In genomic region chr7:133543131-133543530, GRCm38 (mm10) we compare ENCODE assay signal across 33 mouse cellular contexts. TPM values are rescaled to one million over a fixed set of nuclear protein-coding genes. Genes with fewer than 3 reads are reported as not detected.
DNase-seq lines count a peak whose midpoint lies in the region; ATAC-seq and TF ChIP-seq lines count a peak whose summit lies in the region.
"Had no signal": no experiment of that assay in that cellular context is flagged by ENCODE, and none has a peak within 500 bp of the region (broad histone marks: within the 10 kb centered on the region; RNA-seq: fewer than 3 reads in every experiment).

No protein-coding gene starts in this region.

- ATAC-seq in forebrain, postnatal 0 days = peak; percentile 67
- no peak for ATAC-seq in forebrain, embryonic 13.5 days
- no peak for ATAC-seq in midbrain, postnatal 0 days (ENCODE audit: low FRiP score)
- ATAC-seq in midbrain, embryonic 16.5 days = no peak
- ATAC-seq: intestine, postnatal 0 days had no signal

- no peaks in the 10 kb centered on the region for H3K27me3 ChIP-seq in forebrain, postnatal 0 days (ENCODE audit: insufficient read depth, low read length)
- H3K27me3 ChIP-seq in forebrain, embryonic 13.5 days = no peaks in the 10 kb centered on the region
- no peaks in the 10 kb centered on the region for H3K27me3 ChIP-seq in midbrain, postnatal 0 days (ENCODE audit: insufficient read depth, low read length)
- H3K27me3 ChIP-seq in midbrain, embryonic 16.5 days (ENCODE audit: control insufficient read depth, insufficient read depth, low read depth, low read length) = no peaks in the 10 kb centered on the region
- H3K27me3 ChIP-seq: heart, embryonic 12.5 days; limb, embryonic 13.5 days; midbrain, embryonic 12.5 days; neural tube, embryonic 13.5 days had no signal

- peak; percentile 69 for DNase-seq in forebrain, postnatal 0 days
- peak; percentile 4 to 19 for DNase-seq in left cerebral cortex, postnatal 25 days (ENCODE audit: low spot score in 2 of 2)
- DNase-seq in left cerebral cortex, adult 8-10 months (ENCODE audit: low spot score in 2 of 2) = no peak
- peak; percentile 42 to 44 for DNase-seq in layer of hippocampus, adult 8-10 months (ENCODE audit: low spot score in 2 of 2)
- DNase-seq in right cerebral cortex, postnatal 4 days = peak; percentile 22
- DNase-seq in midbrain, postnatal 0 days (ENCODE audit: low spot score) = no peak
- DNase-seq: adrenal gland, postnatal 10 days; cerebellum, adult 11 months; cerebellum, adult 9-11 months; gastrocnemius, postnatal 10 days; heart, postnatal 10 days; kidney, postnatal 36 days; lung, embryonic 14.5 days; retina, postnatal 1 day; spleen, adult 18-20 months; thymus, postnatal 14 days had no signal

- no peaks in the 10 kb centered on the region for H3K9me3 ChIP-seq in forebrain, postnatal 0 days (ENCODE audit: low read length)
- H3K9me3 ChIP-seq in forebrain, embryonic 13.5 days (replicated peaks) = 0 out of 2 replicates have a peak, but pooled peaks cover 5% of the 10 kb centered on the region
- H3K9me3 ChIP-seq in midbrain, postnatal 0 days (ENCODE audit: low read length) = no peaks in the 10 kb centered on the region
- no peaks in the 10 kb centered on the region for H3K9me3 ChIP-seq in midbrain, embryonic 16.5 days (replicated peaks; ENCODE audit: control insufficient read depth, low read length, poor library complexity, severe bottlenecking)
- H3K9me3 ChIP-seq: embryonic facial prominence, embryonic 10.5 days; hindbrain, embryonic 10.5 days; midbrain, embryonic 12.5 days; neural tube, embryonic 13.5 days had no signal

- H3K4me1 ChIP-seq in forebrain, postnatal 0 days (ENCODE audit: insufficient read depth) = no peaks in the 10 kb centered on the region
- H3K4me1 ChIP-seq in forebrain, embryonic 13.5 days = no peaks in the 10 kb centered on the region
- no peaks in the 10 kb centered on the region for H3K4me1 ChIP-seq in midbrain, postnatal 0 days (ENCODE audit: insufficient read depth, low read length)
- H3K4me1 ChIP-seq in midbrain, embryonic 16.5 days (ENCODE audit: control insufficient read depth, insufficient read depth, low read length) = no peaks in the 10 kb centered on the region
- H3K4me1 ChIP-seq: embryonic facial prominence, embryonic 10.5 days; forebrain, embryonic 10.5 days; hindbrain, embryonic 10.5 days; limb, embryonic 13.5 days; midbrain, embryonic 12.5 days; neural tube, embryonic 13.5 days had no signal

- H3K4me2 ChIP-seq in forebrain, postnatal 0 days (ENCODE audit: low read depth) = no peak overlapping the region
- H3K4me2 ChIP-seq in forebrain, embryonic 13.5 days = no peak overlapping the region
- H3K4me2 ChIP-seq in midbrain, postnatal 0 days (ENCODE audit: low read depth, low read length, poor library complexity, severe bottlenecking) = no peak overlapping the region
- H3K4me2 ChIP-seq in midbrain, embryonic 16.5 days (ENCODE audit: low read length) = no peak overlapping the region
- H3K4me2 ChIP-seq: heart, embryonic 12.5 days; limb, embryonic 13.5 days; lung, embryonic 14.5 days; midbrain, embryonic 12.5 days; neural tube, embryonic 13.5 days had no signal

- no peak for TF ChIP-seq CTCF in forebrain, postnatal 0 days (IDR thresholded peaks at IDR 0.05; ENCODE audit: low read depth)
- no peak for TF ChIP-seq CTCF in midbrain, postnatal 0 days (IDR thresholded peaks at IDR 0.05)

- H3K9ac ChIP-seq in forebrain, postnatal 0 days = no peak overlapping the region
- no peak overlapping the region for H3K9ac ChIP-seq in forebrain, embryonic 13.5 days
- no peak overlapping the region for H3K9ac ChIP-seq in midbrain, postnatal 0 days (replicated peaks; ENCODE audit: low read length, poor library complexity, severe bottlenecking)
- no peak overlapping the region for H3K9ac ChIP-seq in midbrain, embryonic 16.5 days (ENCODE audit: low read depth, low read length)
- H3K9ac ChIP-seq: heart, embryonic 12.5 days; limb, embryonic 13.5 days; liver, embryonic 14.5 days; lung, embryonic 14.5 days; midbrain, embryonic 12.5 days; neural tube, embryonic 13.5 days had no signal

- no peaks in the 10 kb centered on the region for H3K36me3 ChIP-seq in forebrain, postnatal 0 days (ENCODE audit: insufficient read depth)
- H3K36me3 ChIP-seq in forebrain, embryonic 13.5 days (ENCODE audit: poor library complexity, severe bottlenecking) = no peaks in the 10 kb centered on the region
- H3K36me3 ChIP-seq in midbrain, postnatal 0 days (ENCODE audit: insufficient read depth, low read length) = no peaks in the 10 kb centered on the region
- H3K36me3 ChIP-seq in midbrain, embryonic 16.5 days (ENCODE audit: control insufficient read depth, insufficient read depth, low read length) = no peaks in the 10 kb centered on the region
- H3K36me3 ChIP-seq: embryonic facial prominence, embryonic 10.5 days; forebrain, embryonic 10.5 days; heart, embryonic 12.5 days; hindbrain, embryonic 10.5 days; limb, embryonic 13.5 days; midbrain, embryonic 12.5 days; neural tube, embryonic 13.5 days had no signal

- WGBS in forebrain, postnatal 0 days = 71% methylated on average over 4 of the region's 4 CpGs
- WGBS in forebrain, embryonic 13.5 days = 93% methylated on average over 4 of the region's 4 CpGs
- WGBS in midbrain, postnatal 0 days = 87% methylated on average over 4 of the region's 4 CpGs
- 93% methylated on average over 4 of the region's 4 CpGs for WGBS in midbrain, embryonic 16.5 days

- intact Hi-C loops in left cerebral cortex, postnatal 25 days (cut with DNase I) = no loop called here

- peak overlapping the region; percentile 15; the same call in 1 of the 2 replicates for H3K27ac ChIP-seq in forebrain, postnatal 0 days (ENCODE audit: low read depth, low read length)
- no peak overlapping the region for H3K27ac ChIP-seq in forebrain, embryonic 13.5 days
- H3K27ac ChIP-seq in midbrain, postnatal 0 days (ENCODE audit: low read depth, low read length) = no peak overlapping the region
- no peak overlapping the region for H3K27ac ChIP-seq in midbrain, embryonic 16.5 days (ENCODE audit: low read length)
- H3K27ac ChIP-seq: embryonic facial prominence, embryonic 10.5 days; forebrain, embryonic 10.5 days; hindbrain, embryonic 10.5 days; left cerebral cortex, adult 2 months; limb, embryonic 13.5 days; liver, embryonic 14.5 days; midbrain, embryonic 12.5 days; neural tube, embryonic 13.5 days had no signal

- H3K4me3 ChIP-seq in forebrain, postnatal 0 days (ENCODE audit: low read depth, low read length) = no peak overlapping the region
- no peak overlapping the region for H3K4me3 ChIP-seq in forebrain, embryonic 13.5 days
- no peak overlapping the region for H3K4me3 ChIP-seq in midbrain, postnatal 0 days (ENCODE audit: low read depth, low read length)
- no peak overlapping the region for H3K4me3 ChIP-seq in midbrain, embryonic 16.5 days (ENCODE audit: low read depth, low read length)
- H3K4me3 ChIP-seq: embryonic facial prominence, embryonic 10.5 days; forebrain, embryonic 10.5 days; heart, embryonic 12.5 days; hindbrain, embryonic 10.5 days; left cerebral cortex, adult 2 months; limb, embryonic 13.5 days; midbrain, embryonic 12.5 days; neural tube, embryonic 13.5 days had no signal

RNA-seq across cellular contexts. Expression of gene Tex36, which starts 58.8 kb away (rescaled TPM):
- total RNA-seq in forebrain, postnatal 0 days (2014; rRNA removed) = not detected in 2 replicates
- polyA plus RNA-seq in forebrain, postnatal 0 days (2015; fragmentation: Nextera tagmentation; extraction: Ambion mirVana) = 0.15 and 0.16 TPM in 2 replicates
- polyA plus RNA-seq in forebrain, embryonic 13.5 days (2015; fragmentation: Nextera tagmentation; extraction: Ambion mirVana) = not detected in 2 replicates
- not detected for total RNA-seq in left cerebral cortex, postnatal 25 days (2021)
- total RNA-seq in left cerebral cortex, adult 8-10 months (2022) = not detected
- total RNA-seq in layer of hippocampus, adult 8-10 months (2022) = not detected
- total RNA-seq in midbrain, postnatal 0 days (2014; rRNA removed) = not detected in 2 replicates
- polyA plus RNA-seq in midbrain, postnatal 0 days (2015; fragmentation: Nextera tagmentation; extraction: Ambion mirVana) = 0.29 and 0.38 TPM in 2 replicates
- polyA plus RNA-seq in midbrain, embryonic 16.5 days (2015; fragmentation: Nextera tagmentation; extraction: Ambion mirVana) = not detected in 2 replicates
- total RNA-seq: adrenal gland, postnatal 10 days; common myeloid progenitor, adult 5-6 weeks; gastrocnemius, postnatal 10 days; granulocyte monocyte progenitor cell, adult 5-6 weeks; heart, postnatal 10 days; left cerebral cortex, adult 2 months; megakaryocyte, adult 5-6 weeks had no signal
- polyA plus RNA-seq: embryonic facial prominence, embryonic 10.5 days; forebrain, embryonic 10.5 days; frontal cortex, adult 2 months; heart, embryonic 12.5 days; intestine, postnatal 0 days; kidney, embryonic 14.5 days; limb, embryonic 13.5 days; liver, embryonic 14.5 days; midbrain, embryonic 12.5 days; neural tube, embryonic 13.5 days had no signal

Comparison
In these comparisons a context has a peak if more than half of its experiments do, and no peak if none do; other contexts are left out.
1. DNase-seq: peak in forebrain, postnatal 0 days (single experiment), left cerebral cortex, postnatal 25 days (2 of 2), layer of hippocampus, adult 8-10 months (2 of 2) and right cerebral cortex, postnatal 4 days (single experiment); none in left cerebral cortex, adult 8-10 months (0 of 2) and midbrain, postnatal 0 days (single experiment).